Mouse (Mus musculus) right cerebral cortex, postnatal 25 days (tissue): Measurements from ENCODE around the gene Fdxacb1.

ENCODE experiments used
- DNase-seq: peaks from one replicate; pipeline ENCODE4 v3.0.0; 2022

Fdxacb1 gene

DNA sequence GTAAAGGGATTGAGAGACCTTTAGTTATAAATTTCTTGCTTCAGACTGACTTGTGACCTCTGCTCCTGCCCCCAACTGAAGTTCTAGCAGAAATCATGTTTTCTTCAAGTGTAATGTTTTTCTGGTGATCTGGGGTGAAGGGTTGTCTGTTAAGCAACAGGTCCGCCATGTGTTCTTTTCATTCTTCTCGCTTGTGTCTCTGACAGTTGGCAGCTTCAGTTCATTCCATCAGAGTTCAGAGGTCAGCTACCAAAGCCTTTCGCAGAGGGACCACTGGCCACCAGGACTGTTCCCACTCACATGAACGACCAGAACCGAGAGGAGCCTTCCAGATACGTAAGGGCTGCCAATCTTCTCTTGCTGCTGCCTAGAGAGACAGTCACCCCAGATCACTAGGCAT lies 40.4 kb downstream of the Fdxacb1 start:
- DNase-seq, result no peak

DNA sequence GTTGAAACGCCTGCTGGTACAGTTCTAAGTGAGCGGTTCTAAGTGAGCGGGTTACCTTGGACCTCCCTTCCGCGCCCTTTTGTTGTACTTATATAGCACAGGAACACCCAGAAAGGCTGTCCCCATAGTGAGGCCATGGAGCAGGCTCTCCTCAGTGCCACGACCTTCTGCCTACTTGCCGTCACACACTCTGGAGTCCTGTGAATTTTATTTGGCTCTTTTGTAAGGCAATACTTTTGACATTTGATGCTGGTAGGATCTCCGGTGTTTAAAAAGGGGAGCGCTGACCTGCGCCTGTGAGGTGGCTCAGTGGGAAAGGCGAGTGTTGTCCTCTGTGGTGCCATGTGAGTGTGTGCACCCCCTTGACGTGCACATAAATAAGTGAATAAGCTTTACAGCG lies 41.1 kb downstream of the Fdxacb1 start:
- DNase-seq, result no peak

DNA sequence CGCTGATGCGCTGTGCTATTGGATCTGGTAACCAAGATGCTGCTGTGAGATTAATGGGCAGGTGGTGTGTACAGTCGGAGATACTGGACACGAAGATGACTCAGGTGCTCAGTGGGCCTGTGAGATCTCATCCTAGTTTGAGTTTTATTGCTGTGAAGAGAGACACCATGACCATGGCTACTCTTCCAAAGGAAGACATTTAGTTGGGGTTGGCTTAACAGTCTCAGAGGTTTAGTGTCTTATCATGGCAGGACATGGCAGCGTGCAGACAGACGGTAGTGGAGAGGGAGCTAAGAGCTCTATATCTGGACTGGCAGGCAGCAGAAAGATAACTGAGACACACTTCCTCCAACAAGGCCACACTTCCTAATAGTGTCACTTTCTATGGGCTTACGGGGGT lies 43.2 kb downstream of the Fdxacb1 start:
- DNase-seq, result no peak

DNA sequence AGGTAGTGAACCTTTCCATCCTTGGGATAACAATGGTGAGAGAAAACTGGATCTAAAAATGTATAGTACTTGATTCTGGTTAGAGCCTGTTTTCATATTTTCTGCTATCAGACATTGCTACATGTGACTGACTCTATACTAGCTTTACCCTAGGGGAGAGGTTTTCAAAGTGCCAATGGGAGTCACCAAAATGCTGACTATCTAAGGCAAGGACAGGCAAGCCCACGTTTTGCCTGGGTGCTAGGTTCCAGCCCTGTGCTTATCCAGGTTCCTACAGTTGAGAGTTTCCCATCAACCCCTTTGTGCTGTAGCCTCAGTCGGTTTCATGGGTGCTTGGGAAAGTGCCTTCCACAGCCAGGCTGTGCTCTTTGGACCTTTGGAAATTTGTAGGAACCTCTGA lies 43.7 kb downstream of the Fdxacb1 start:
- no peak for DNase-seq

DNA sequence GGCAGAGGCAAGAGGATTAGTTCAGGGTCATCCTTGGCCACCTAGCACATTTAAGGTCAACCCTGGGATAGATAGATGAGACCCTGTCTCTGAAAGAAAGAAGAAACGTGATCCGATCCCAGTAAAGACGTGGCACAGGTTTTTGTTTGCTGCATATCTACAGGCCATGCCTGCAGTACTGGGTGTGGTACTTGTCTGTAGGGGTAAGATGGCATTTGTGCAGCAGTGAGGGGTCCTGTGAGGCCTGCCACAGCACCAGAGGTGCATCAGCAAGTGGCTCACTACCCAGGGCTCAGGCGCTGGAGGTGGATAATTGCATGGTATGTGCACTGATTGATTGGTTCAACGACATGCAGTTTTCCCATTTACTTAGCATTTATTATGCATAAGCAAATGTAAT lies 45.8 kb downstream of the Fdxacb1 start:
- no peak for DNase-seq

DNA sequence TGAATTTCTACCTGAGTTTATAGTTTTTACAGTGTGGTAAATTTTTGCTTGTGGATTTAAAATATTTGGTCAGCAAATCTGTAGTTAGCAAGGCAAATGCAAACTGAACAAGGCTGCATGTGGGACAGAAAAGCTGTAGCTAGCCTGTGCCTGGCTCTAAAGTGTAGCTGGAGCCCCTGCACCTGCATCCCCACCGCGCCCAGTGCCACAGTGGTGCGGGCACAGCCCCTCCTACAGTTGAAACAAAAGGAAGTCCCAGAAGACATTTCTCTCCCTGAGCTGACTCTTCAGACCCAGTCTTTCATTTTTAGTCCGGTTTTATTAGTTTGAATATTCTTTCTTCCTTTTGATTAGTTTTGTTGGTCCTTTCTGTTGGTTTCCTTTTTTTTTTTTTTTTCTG lies 47.6 kb downstream of the Fdxacb1 start:
- DNase-seq, result no peak

DNA sequence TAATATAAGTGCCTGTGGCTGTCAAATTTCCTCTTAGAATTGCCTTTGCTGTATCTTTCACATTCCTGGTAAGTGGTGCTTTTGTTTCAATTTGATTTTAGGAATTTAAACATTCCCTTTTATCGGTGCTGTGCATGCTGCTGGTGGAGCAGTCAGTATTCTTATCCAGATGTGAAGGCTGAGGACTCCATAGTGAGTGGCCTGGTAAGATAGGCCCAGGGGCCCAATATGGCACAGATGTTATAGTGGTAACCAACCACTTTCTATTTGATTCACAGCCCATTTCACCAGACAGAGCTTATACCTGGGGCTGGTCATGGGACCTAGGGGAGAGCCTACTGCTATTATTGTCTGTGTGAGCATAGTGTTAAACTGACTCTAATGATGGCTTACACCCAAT lies 48.5 kb downstream of the Fdxacb1 start:
- no peak for DNase-seq

DNA sequence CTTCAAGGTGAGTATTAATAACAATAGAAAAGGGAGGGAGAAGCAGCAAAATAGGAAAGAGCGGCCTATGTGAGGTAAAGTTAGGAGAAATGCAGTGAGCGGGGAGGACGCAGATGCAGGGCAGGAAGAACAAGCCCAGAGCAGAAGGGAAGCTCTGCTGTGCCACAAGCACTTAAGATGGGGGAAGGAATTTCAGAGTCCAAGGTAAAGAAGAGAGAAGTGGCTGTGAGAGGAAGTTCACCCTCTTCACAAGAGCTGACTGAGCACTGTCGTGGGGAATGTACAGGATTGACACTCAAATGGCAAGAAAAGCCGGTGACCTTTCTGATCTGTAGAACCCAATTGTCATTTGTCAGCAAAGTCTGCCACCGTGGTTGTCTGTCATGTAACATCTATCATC lies 50.0 kb downstream of the Fdxacb1 start:
- no peak for DNase-seq

DNA sequence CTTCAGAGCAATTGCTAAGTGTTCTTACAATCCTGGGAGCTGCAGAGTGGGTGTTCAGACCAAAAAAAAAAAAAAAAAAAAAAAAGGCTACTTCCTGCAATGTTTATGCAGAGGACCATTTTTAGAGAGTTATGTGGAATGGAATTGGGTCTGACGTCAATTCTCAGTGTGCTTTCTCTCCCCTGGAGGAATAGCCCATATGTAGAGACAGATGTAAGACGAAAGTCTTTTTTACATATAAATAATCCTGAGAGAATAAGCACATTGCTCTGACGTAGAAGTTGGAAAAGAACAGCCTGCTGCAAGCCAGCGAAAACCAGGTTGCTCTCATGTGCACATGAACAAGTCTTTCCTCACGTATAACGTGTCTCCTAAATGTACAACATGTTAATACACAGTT lies 51.7 kb downstream of the Fdxacb1 start:
- peak; percentile 40 for DNase-seq

DNA sequence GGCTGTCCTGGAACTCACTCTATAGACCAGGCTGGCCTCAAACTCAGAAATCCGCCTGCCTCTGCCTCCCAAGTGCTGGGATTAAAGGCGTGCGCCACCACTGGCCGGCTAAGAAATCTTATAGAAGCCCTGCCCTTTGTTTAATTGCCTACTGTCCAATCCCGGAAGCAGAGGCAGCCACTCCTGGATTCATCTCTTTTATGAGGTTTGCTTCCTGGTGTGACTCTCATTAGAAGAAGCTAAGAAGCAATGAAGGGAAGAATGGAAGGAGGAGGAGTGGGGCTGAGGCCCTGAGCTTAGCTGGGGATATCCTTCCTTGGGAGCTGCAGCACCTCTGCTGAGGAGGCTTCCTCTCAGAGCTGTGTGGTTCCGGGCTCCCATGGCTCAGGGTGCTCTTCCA lies 53.6 kb downstream of the Fdxacb1 start:
- DNase-seq, result no peak

DNA sequence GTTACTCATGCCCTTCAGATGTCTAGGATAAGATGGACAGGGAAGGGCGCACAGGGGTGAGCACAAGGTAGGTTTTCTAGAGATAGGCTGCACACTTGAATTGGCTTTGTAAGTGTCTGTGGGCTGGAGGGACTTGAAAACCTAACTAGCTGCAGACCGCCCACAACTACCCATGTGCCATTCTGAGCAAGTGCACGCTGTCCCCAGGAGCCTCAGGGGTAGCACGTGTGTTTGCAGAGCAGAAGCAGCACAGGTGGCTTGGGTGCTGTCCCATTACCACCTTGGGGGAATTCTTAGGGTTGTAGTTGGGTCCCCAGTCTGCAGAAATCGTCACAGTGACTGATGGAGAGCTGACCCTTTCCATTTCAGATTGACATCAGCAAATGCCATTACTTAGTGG lies 54.2 kb downstream of the Fdxacb1 start:
- DNase-seq, result no peak
